Mouse (Mus musculus) olfactory bulb, adult 2 months (tissue): ENCODE results near the gene Ccdc3.

Experiments
- CTCF ChIP-seq: fragments of 200-500 bp; IDR thresholded peaks from 2 replicates; pipeline ENCODE4 v1.5.1; 2012; ENCODE audit warnings: low read depth, mild to moderate bottlenecking, low read length, moderate library complexity; ENCODE audit not compliant: insufficient read depth
- POLR2A ChIP-seq: fragments of 200-500 bp; IDR thresholded peaks from 2 replicates; pipeline ENCODE4 v1.6.1; 2012; ENCODE audit warnings: mild to moderate bottlenecking, low read depth, low read length, moderate library complexity; ENCODE audit not compliant: insufficient read depth

DNA sequence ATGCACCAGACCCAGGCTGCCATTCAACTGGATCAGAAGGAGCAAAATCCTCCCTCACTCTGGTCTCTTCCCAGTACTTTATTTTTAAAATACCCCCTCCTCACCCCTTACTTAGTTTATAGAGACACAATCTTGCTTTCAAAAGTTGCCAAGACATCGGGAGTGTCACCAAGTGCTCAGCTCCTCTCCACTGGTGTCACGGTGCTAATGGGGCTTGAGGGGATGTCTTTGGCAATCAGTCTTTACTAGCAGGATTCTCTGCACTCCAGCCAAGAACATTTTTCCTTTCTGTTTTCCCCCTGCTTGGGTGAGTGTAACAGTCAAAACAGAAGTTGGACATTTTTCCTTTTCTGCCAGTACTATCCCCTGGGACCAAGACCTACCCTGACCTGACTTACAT, 10.3 kb downstream of the Ccdc3 start:
- TF ChIP-seq CTCF, result no peak
- TF ChIP-seq POLR2A, result no peak
